8 mouse cellular contexts compared by ENCODE assay signal in the genomic region with DNA sequence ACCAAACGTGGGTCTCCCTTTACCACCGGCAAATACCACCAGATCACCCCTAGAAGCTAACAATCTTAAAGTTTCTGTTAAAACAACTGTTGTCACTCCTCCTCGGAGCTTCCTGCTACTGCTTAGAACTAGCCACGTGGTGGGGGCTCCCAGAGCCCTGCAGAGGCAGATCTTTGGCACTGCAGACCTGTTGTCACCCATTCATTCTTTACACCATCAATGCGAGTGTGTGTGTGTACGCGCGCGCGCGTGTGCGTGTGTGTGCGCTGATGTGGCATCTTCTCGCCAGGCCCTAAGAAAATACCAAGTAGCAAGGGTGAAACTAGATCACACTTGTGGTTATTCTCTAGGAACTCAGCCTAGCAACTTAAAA. TPM values are rescaled to one million over a fixed set of nuclear protein-coding genes. Genes with fewer than 3 reads are reported as not detected.
DNase-seq lines count a peak whose midpoint lies in the region; ATAC-seq and TF ChIP-seq lines count a peak whose summit lies in the region.

No protein-coding gene starts in this region.

- H3K36me3 ChIP-seq in neural tube, embryonic 11.5 days (ENCODE audit: control insufficient read depth, insufficient read depth, low read length) = no peaks in the 10 kb centered on the region
- H3K36me3 ChIP-seq in hindbrain, embryonic 16.5 days (ENCODE audit: control insufficient read depth, insufficient read depth, low read length) = no peaks in the 10 kb centered on the region
- peaks cover 2% of the 10 kb centered on the region; the same call in 1 of the 2 replicates for H3K36me3 ChIP-seq in lung, embryonic 16.5 days (ENCODE audit: control insufficient read depth, insufficient read depth, low read length)

- peaks cover 10% of the 10 kb centered on the region; the same call in 1 of the 2 replicates for H3K4me1 ChIP-seq in neural tube, embryonic 11.5 days (ENCODE audit: control insufficient read depth, insufficient read depth, low read length)
- peaks cover 5% of the 10 kb centered on the region; the same call in 1 of the 2 replicates for H3K4me1 ChIP-seq in embryonic fibroblast, embryonic 13.5 days (ENCODE audit: control insufficient read depth, insufficient read depth, low read length)
- H3K4me1 ChIP-seq in hindbrain, embryonic 16.5 days (ENCODE audit: control insufficient read depth, insufficient read depth, low read depth, low read length) = peaks cover 22% of the 10 kb centered on the region
- peaks cover 26% of the 10 kb centered on the region for H3K4me1 ChIP-seq in lung, embryonic 16.5 days (replicated peaks; ENCODE audit: control insufficient read depth, insufficient read depth, low read length)

- peak; percentile 10; the same call in 1 of the 2 replicates for TF ChIP-seq POLR2A in embryonic fibroblast, embryonic 13.5 days (IDR thresholded peaks at IDR 0.05; ENCODE audit: low read depth, low read length)

- H3K9ac ChIP-seq in neural tube, embryonic 11.5 days (ENCODE audit: low read length) = peak overlapping the region; percentile 86
- H3K9ac ChIP-seq in hindbrain, embryonic 16.5 days (ENCODE audit: low read depth, low read length) = peak overlapping the region; percentile 99
- peak overlapping the region; percentile 92 for H3K9ac ChIP-seq in lung, embryonic 16.5 days (ENCODE audit: low read length)

- no peaks in the 10 kb centered on the region for H3K27me3 ChIP-seq in neural tube, embryonic 11.5 days (ENCODE audit: control insufficient read depth, insufficient read depth, low read length)
- no peaks in the 10 kb centered on the region for H3K27me3 ChIP-seq in hindbrain, embryonic 16.5 days (replicated peaks; ENCODE audit: control insufficient read depth, insufficient read depth, low read length)
- H3K27me3 ChIP-seq in lung, embryonic 16.5 days (ENCODE audit: control insufficient read depth, insufficient read depth, low read depth, low read length) = no peaks in the 10 kb centered on the region

- ATAC-seq in neural tube, embryonic 11.5 days (ENCODE audit: insufficient read depth, low FRiP score, low TSS enrichment) = no peak
- peak; percentile 59 for ATAC-seq in hindbrain, embryonic 16.5 days
- ATAC-seq in lung, embryonic 16.5 days (ENCODE audit: low read depth) = peak; percentile 37

- DNase-seq in neural tube, embryonic 11.5 days (ENCODE audit: low spot score) = peak; percentile 70
- no peak for DNase-seq in neural tube, embryonic 10.5 days (ENCODE audit: extremely low spot score, low spot score)
- peak; percentile 74 for DNase-seq in R1 (ENCODE audit: low read depth, low spot score)
- peak; percentile 59 for DNase-seq in retina, embryonic 14.5 days (ENCODE audit: low spot score)
- no peak for DNase-seq in frontal cortex, postnatal 25 days (ENCODE audit: low spot score in 2 of 2)

- peak overlapping the region; percentile 59 for H3K4me3 ChIP-seq in neural tube, embryonic 11.5 days (ENCODE audit: low read depth, low read length)
- peak overlapping the region; percentile 83 for H3K4me3 ChIP-seq in embryonic fibroblast, embryonic 13.5 days (ENCODE audit: insufficient read depth, low read length)
- H3K4me3 ChIP-seq in hindbrain, embryonic 16.5 days (ENCODE audit: low read length) = peak overlapping the region; percentile 99
- H3K4me3 ChIP-seq in lung, embryonic 16.5 days (ENCODE audit: low read length) = peak overlapping the region; percentile 87

- 2% methylated on average over 14 of the region's 14 CpGs for WGBS in neural tube, embryonic 11.5 days
- 0% methylated on average over 14 of the region's 14 CpGs for WGBS in hindbrain, embryonic 16.5 days
- WGBS in lung, embryonic 16.5 days = under 1% methylated on average over 14 of the region's 14 CpGs

- TF ChIP-seq CTCF in embryonic fibroblast, embryonic 13.5 days (IDR thresholded peaks at IDR 0.05; ENCODE audit: borderline replicate concordance, insufficient read depth, low read length) = no peak

- no peaks in the 10 kb centered on the region for H3K9me3 ChIP-seq in neural tube, embryonic 11.5 days (ENCODE audit: control insufficient read depth, low read length)
- no peaks in the 10 kb centered on the region for H3K9me3 ChIP-seq in hindbrain, embryonic 16.5 days (ENCODE audit: control insufficient read depth, low read length)
- H3K9me3 ChIP-seq in lung, embryonic 16.5 days (ENCODE audit: control insufficient read depth, low read length) = no peaks in the 10 kb centered on the region

- peak overlapping the region; percentile 89 for H3K4me2 ChIP-seq in neural tube, embryonic 11.5 days (ENCODE audit: low read depth)
- peak overlapping the region; percentile 95 for H3K4me2 ChIP-seq in hindbrain, embryonic 16.5 days (ENCODE audit: low read length)
- H3K4me2 ChIP-seq in lung, embryonic 16.5 days (ENCODE audit: low read depth, low read length) = peak overlapping the region; percentile 82

- no peak overlapping the region for H3K27ac ChIP-seq in neural tube, embryonic 11.5 days (ENCODE audit: low read depth, low read length)
- H3K27ac ChIP-seq in embryonic fibroblast, embryonic 13.5 days (ENCODE audit: insufficient read depth, low read length) = peak overlapping the region; percentile 66
- peak overlapping the region; percentile 94 for H3K27ac ChIP-seq in hindbrain, embryonic 16.5 days (ENCODE audit: low read depth, low read length)
- peak overlapping the region; percentile 93 for H3K27ac ChIP-seq in lung, embryonic 16.5 days (ENCODE audit: low read length)

RNA-seq across cellular contexts. Expression of a gene that starts 3.9 kb away (rescaled TPM):
- polyA plus RNA-seq in neural tube, embryonic 11.5 days (2014; fragmentation: Nextera tagmentation; extraction: Ambion mirVana) = 87.7 and 92.3 TPM in 2 replicates
- polyA plus RNA-seq in embryonic fibroblast, embryonic 13.5 days (2011; ENCODE audit: insufficient read length, low read depth, missing spikeins) = 78.3 and 84.0 TPM in 2 replicates
- 88.7 and 97.4 TPM in 2 replicates for polyA plus RNA-seq in hindbrain, embryonic 16.5 days (2015; fragmentation: Nextera tagmentation; extraction: Ambion mirVana)
- 89.9 and 98.3 TPM in 2 replicates for polyA plus RNA-seq in lung, embryonic 16.5 days (2015; fragmentation: Nextera tagmentation; extraction: Ambion mirVana)

Comparison
In these comparisons a context has a peak if more than half of its experiments do, and no peak if none do; other contexts are left out.
1. DNase-seq: peak in neural tube, embryonic 11.5 days (single experiment), R1 (single experiment) and retina, embryonic 14.5 days (single experiment); none in neural tube, embryonic 10.5 days (single experiment) and frontal cortex, postnatal 25 days (0 of 2).
2. Peak in every context shown above with its lines, with median percentiles within 50 percentile points of each other: H3K4me2 ChIP-seq, H3K4me3 ChIP-seq and H3K9ac ChIP-seq.